Mouse (Mus musculus) mouse trophoblast stem cell (cell line): Measurements from ENCODE around the gene Lrrc71.

Experiments used
- in situ Hi-C, 2 experiments: fragments of 300-500 bp; cut with MseI, MboI; formaldehyde crosslinking; loops; 2 replicates in 1 of 2; 3 replicates in 1 of 2; pipeline ENCODE4 v1.15.1; 2025

The Lrrc71 gene

GRCm38 (mm10) chr3:87763683-87764289 lies 15.4 kb upstream of the Lrrc71 start:
- in situ Hi-C loops: no loop called here

DNA sequence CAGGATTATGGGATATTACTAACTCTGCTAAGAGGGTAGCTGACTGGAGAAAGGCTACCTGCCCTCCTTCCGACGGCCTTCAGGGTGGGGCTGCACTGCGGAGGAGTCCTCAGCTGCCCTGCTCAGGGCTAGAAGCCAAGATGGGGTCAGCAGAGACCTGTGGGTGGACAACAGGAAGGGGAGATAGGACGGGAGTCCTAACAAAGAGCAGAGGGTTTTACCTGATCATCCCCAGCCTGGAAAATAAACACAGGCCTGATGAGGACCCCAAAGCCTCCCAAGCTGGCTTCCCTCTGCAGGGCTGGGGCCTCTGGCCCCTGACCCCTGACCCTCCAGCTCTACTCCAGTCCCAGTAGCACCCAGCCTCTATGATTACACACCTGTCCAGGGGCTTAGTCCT lies 14.8 kb upstream of the Lrrc71 start:
- in situ Hi-C loops: no loop called here

DNA sequence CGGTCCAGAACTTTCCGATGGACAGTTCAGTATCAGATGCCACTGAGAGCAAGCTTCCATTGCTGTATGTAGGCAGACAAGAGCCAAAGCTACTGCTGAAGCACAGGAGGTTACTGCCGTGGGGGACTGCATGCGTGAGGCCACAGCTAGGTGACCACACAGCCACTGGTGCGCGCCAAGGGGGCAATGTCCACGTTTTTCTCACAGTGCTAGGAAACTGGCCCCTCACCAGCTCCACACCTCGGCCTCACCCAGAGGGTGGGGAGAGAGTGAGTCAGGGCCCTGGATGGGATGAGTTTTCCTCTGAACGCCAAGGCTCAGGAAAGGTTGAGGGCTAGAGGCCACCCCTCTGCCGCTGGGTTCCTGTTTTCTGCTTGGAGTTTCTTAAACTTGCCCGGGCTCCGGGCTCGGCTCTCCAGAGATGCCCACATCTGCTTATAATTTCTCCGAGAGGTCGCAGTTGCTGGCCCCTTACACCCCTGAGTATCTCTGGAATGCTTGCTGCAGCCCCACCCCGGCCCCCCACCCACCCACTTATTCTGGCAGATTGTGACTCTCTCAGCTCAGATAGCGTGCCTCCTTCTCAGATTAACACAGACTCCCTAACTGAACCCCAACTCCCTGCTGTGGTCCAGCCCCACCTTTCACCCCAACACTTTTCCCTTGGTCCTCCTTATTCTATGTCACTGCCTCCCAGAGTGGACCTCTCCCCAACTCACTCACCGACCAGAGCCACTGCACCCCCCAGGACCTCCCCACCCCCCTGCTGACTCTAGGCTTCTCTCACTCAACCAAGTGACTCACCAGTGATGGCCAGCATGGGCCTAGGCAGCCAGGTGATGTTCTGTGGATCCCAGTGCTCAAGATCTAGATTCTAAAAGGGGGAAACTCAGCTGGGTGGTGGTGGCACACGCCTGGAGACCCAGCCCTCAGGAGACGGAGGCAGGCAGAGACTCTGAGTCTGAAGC lies 13.3 kb upstream of the Lrrc71 start:
- in situ Hi-C loops: no loop called here

DNA sequence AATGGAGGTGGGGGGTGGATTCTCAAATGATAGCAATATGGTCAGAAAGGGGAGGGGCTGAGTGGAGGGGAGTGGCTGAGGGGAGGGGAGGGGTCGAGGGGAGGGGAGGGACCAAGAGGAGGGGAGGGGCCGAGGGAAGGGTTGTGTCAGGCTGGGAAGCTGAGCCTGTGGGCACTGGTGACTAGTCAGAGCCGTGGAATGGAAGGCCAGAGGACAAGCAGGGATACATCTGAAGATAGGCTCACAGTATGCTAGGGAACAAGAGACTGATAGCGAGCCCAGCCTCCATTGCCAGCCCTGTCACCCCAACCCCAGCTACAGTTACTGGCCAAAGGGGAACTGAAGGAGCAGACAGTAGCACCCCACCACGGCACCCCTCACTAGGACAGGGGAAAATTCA lies 10.2 kb upstream of the Lrrc71 start:
- in situ Hi-C loops: no loop called here

- in situ Hi-C loops: no loop called here
Measured at GRCm38 (mm10) chr3:87756488-87756887, 8.1 kb upstream of the Lrrc71 start.

DNA sequence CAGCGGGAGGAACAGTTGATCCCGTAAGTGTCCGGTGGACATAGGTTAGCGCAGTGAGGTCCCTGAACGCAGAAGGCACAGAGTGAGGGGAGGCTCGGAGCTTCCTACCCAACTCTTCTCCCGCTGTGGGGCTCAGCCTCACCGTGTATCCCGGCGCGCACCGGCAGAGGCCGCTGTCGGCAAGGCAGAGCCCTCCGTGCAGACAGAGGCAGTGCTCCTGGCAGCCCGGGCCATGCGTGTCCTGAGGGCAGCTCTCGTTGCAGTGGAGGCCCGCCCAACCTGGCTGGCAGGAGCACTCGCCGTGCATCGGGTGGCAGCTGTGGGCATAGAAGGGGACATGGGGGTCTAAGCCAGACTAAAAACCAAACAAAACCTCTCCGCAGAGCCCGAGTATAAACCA lies 7.5 kb upstream of the Lrrc71 start:
- in situ Hi-C loops: no loop called here

GRCm38 (mm10) chr3:87753829-87754228 lies 5.4 kb upstream of the Lrrc71 start:
- in situ Hi-C loops: no loop called here

GRCm38 (mm10) chr3:87752567-87752966 lies 4.1 kb upstream of the Lrrc71 start:
- in situ Hi-C loops: no loop called here

- in situ Hi-C loops: no loop called here
Measured at GRCm38 (mm10) chr3:87749977-87750376, 1.6 kb upstream of the Lrrc71 start.

DNA sequence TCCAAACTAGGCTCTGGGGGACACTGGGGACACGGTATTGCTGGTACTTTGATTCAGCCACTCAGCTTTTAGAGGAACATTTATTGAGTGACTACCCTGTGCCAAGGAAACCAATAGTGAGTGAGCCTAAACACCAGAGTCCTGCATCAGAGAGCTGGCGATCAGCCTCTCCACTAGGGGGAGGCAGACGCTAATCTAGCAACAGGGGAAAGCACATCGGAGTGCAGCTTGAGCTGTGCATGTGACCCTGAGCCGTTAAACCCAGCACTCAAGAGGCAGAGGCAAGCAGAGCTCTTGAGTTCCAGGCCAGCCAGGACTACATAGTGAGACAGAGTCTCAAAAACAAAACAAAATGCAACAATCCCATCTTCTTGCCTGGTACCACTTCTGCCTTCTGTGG lies 611 bp upstream of the Lrrc71 start:
- in situ Hi-C loops: no loop called here

GRCm38 (mm10) chr3:87745036-87745659 lies 3.3 kb downstream of the Lrrc71 start:
- in situ Hi-C loops: no loop called here

DNA sequence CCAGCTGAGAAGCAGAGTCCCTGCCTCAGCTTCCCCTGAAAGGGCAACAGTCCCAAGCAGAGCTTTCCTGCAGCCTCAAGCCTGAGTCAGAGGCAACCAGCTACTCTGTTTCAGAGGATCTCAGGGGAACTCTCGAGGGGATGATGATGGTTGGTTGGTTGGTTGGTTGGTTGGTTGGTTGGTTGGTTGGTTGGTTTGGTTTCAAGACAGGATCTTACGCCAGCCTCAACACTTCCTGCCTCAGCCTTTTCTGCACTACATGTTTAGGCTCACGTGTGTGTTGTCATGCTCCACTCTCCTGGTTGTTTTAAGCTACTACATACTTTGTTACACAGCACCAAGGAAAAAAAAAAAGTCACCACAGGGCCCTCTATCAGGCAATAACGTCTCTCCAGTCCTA lies 4.5 kb downstream of the Lrrc71 start:
- in situ Hi-C loops: no loop called here

DNA sequence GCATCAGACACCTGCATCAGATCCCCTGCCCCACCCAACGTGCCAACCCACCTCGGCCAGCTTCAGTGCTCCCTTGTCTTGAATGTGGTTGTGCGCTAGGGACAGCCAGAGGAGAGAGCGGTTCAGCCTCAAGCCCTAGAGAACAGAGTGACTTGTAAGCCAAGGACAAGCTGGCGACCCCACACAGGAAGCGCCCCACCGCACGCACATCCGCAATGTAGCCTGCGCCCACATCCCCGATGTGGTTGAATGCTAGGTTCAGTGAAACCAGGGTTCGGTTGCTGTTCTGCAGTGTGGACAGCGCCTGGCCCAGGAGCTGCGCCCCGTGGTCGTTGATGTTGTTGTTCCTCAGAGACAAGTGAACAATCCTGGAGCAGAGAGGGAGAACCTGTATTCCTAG lies 5.7 kb downstream of the Lrrc71 start:
- in situ Hi-C loops: no loop called here

DNA sequence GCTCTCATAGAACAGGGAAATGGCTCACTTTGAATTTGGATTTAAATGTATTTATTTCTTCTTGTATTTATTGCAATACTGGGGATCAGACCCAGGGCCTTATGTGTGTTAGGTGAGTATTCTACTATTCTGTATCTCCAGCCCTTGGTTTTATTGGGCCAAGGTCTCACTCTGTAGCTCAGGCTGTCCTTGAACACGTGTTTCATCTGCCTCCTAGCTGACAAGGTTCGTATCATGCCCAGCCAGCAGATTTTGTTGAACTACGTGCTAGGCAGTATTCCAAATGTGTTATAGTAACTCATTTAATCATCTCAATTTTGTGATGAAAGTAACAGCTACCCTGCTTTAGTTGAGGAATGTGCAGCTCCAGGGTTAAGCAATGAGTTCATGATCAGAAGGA lies 6.4 kb downstream of the Lrrc71 start:
- in situ Hi-C loops: no loop called here

DNA sequence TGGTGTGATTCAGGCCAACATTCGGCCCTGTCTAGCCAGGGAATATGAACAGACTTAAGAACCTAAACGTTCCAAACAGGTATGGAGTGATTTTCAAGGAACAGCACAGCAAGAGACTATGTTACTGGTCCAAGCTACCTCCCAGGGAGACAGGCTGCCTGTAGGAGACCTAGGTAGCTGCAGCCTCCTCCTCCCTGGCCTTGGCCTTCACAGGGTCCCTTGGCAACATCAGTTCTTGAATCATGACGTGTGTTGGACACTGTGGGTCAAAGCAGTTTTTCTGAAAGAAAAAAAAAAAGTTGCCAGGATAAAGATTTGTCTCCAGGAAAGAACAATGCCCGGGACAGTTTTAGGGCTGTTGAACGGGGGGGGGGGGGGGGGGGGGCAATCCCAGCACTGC lies 9.5 kb downstream of the Lrrc71 start:
- in situ Hi-C loops: no loop called here

GRCm38 (mm10) chr3:87735335-87735734 lies 13.1 kb downstream of the Lrrc71 start:
- in situ Hi-C loops: no loop called here

- in situ Hi-C loops: no loop called here
Measured at GRCm38 (mm10) chr3:87733984-87734761, 14.3 kb downstream of the Lrrc71 start.

- in situ Hi-C loops: no loop called here
Measured at GRCm38 (mm10) chr3:87733098-87733497, 15.3 kb downstream of the Lrrc71 start.

GRCm38 (mm10) chr3:87728696-87729095 lies 19.7 kb downstream of the Lrrc71 start:
- in situ Hi-C loops: no loop called here

DNA sequence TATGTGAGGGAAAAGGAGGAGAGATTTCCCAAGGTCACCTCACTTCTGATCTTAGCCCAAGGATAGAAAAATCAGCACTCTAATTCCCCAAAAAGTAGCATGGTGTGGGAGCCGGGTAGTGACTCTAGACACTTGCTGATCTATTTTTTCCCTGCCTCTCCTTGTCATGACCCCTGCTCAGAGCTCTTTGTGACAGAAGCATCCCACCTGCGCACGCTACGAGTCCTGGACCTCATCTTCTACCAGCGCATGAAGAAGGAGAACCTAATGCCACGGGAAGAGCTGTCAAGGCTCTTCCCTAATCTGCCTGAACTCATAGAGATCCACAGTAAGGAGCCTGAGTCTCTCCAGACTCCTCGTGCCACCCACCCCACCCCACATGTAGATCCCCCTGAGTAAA lies 22.2 kb downstream of the Lrrc71 start:
- in situ Hi-C loops: no loop called here

DNA sequence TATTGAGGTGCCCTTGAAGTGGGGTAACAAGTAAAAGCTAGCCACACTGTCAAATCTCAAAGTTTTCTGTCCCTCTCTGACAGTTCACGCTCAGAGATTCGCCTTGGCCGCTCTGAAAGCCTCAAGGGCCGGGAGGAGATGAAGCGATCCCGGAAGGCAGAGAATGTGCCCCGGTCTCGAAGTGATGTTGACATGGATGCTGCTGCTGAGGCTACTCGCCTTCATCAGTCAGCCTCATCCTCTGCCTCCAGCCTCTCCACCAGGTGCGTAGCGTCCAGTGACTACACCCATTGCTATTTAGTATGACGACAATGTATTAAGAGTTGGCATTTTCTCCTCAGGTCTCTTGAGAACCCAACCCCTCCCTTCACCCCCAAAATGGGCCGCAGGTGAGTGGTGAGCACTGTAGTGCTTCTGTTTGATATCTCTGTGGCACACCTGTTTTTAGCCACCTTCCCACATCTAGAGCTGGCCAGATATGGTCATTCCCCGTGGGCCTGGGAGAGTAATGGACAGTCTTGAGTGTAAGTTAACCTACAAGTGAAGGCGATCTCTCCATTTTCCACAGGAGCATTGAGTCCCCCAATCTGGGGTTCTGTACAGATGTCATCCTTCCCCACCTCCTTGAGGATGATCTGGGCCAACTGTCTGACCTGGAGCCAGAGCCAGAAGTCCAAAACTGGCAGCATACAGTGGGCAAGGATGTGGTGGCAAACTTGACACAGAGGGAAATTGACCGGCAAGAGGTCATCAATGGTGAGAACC lies 22.8 kb downstream of the Lrrc71 start:
- in situ Hi-C loops: no loop called here
